Mouse (Mus musculus): Measurements from ENCODE around the gene Nktr. TPM values are rescaled to one million over a fixed set of nuclear protein-coding genes. Genes with fewer than 3 reads are reported as not detected.
A peak's percentile ranks its signal among the peaks of the same experiment; 100 is the strongest.

The Nktr gene
- polyA plus RNA-seq, 1 experiment from 2014 or later, result 62.0 TPM

- Histone ChIP-seq H3K9ac (no peak overlapping the region), H3K9me3 (no peaks in the 10 kb centered on the region), H3K27ac (no peak overlapping the region), H3K4me1 (peaks cover 31% of the 10 kb centered on the region), H3K27me3 (replicated peaks) (no peaks in the 10 kb centered on the region), H3K4me2 (no peak overlapping the region), H3K36me3 (peaks cover 14% of the 10 kb centered on the region; the same call in 1 of the 2 replicates), H3K4me3 (replicated peaks) (no peak overlapping the region)
- WGBS, result 63% methylated on average over 7 of the region's 7 CpGs
- ATAC-seq (ENCODE audit: insufficient read depth, low FRiP score, low read depth), result no peak
These were observed 10.2 kb upstream of the Nktr start for GRCm38 (mm10) chr9:121708506-121709486.

GRCm38 (mm10) chr9:121709898-121710583 lies 8.9 kb upstream of the Nktr start, which contains the start of gene Ss18l2:
Gene Ss18l2, plus strand, starts transcription at chr9:121710329.
- Histone ChIP-seq H3K9ac (peak within 1 kb of the TSS; percentile 99), H3K27me3 (replicated peaks) (no peaks in the 10 kb centered on the region), H3K36me3 (peaks cover 14% of the 10 kb centered on the region; the same call in 1 of the 2 replicates), H3K4me1 (peaks cover 25% of the 10 kb centered on the region), H3K4me2 (peak within 1 kb of the TSS; percentile 79), H3K9me3 (no peaks in the 10 kb centered on the region), H3K27ac (peak within 1 kb of the TSS; percentile 98), H3K4me3 (replicated peaks) (peak within 1 kb of the TSS; percentile 95)
- WGBS, result 3% methylated on average over 37 of the region's 37 CpGs
- ATAC-seq (ENCODE audit: insufficient read depth, low FRiP score, low read depth), result peak; percentile 98

GRCm38 (mm10) chr9:121710584-121710975 lies 8.4 kb upstream of the Nktr start:
- Histone ChIP-seq H3K9ac (peak overlapping the region; percentile 99), H3K27ac (peak overlapping the region; percentile 98), H3K36me3 (peaks cover 14% of the 10 kb centered on the region; the same call in 1 of the 2 replicates), H3K9me3 (no peaks in the 10 kb centered on the region), H3K4me3 (replicated peaks) (peak overlapping the region; percentile 95), H3K27me3 (replicated peaks) (no peaks in the 10 kb centered on the region), H3K4me2 (peak overlapping the region; percentile 79), H3K4me1 (peaks cover 19% of the 10 kb centered on the region)
- peak; percentile 34; the same call in 1 of the 2 replicates for ATAC-seq (ENCODE audit: insufficient read depth, low FRiP score, low read depth)
- WGBS, result 0% methylated on average over 18 of the region's 18 CpGs

- Histone ChIP-seq H3K27ac (no peak overlapping the region), H3K36me3 (peaks cover 14% of the 10 kb centered on the region; the same call in 1 of the 2 replicates), H3K4me2 (no peak overlapping the region), H3K4me1 (peaks cover 5% of the 10 kb centered on the region), H3K27me3 (replicated peaks) (no peaks in the 10 kb centered on the region), H3K9ac (no peak overlapping the region), H3K4me3 (replicated peaks) (no peak overlapping the region), H3K9me3 (no peaks in the 10 kb centered on the region)
- ATAC-seq (ENCODE audit: insufficient read depth, low FRiP score, low read depth), result no peak
- 78% methylated on average over 2 of the region's 2 CpGs for WGBS
These were observed 1.9 kb upstream of the Nktr start for GRCm38 (mm10) chr9:121717048-121717447.

- H3K9me3 ChIP-seq, result no peaks in the 10 kb centered on the region
- 0 out of 2 replicates have a peak, but pooled peaks cover 5% of the 10 kb centered on the region for H3K36me3 ChIP-seq
- peak overlapping the region; percentile 87 for H3K4me3 ChIP-seq (replicated peaks)
- peak overlapping the region; percentile 42 for H3K9ac ChIP-seq
- H3K27me3 ChIP-seq (replicated peaks), result no peaks in the 10 kb centered on the region
- peaks cover 3% of the 10 kb centered on the region for H3K4me1 ChIP-seq
- 65% methylated on average over 15 of the region's 15 CpGs for WGBS
- H3K27ac ChIP-seq, result peak overlapping the region; percentile 92
- no peak for ATAC-seq (ENCODE audit: insufficient read depth, low FRiP score, low read depth)
- peak overlapping the region; percentile 64 for H3K4me2 ChIP-seq
These were observed 781 bp upstream of the Nktr start for GRCm38 (mm10) chr9:121718070-121718705.

GRCm38 (mm10) chr9:121719347-121720331 lies 670 bp downstream of the Nktr start:
- peak overlapping the region; percentile 92 for H3K27ac ChIP-seq

GRCm38 (mm10) chr9:121740490-121740889 lies 21.5 kb downstream of the Nktr start:
- 89% methylated on average over 6 of the region's 6 CpGs for WGBS
- Histone ChIP-seq H3K27ac (no peak overlapping the region), H3K27me3 (replicated peaks) (no peaks in the 10 kb centered on the region), H3K4me3 (replicated peaks) (no peak overlapping the region), H3K4me2 (no peak overlapping the region), H3K9me3 (no peaks in the 10 kb centered on the region), H3K36me3 (peaks cover 31% of the 10 kb centered on the region), H3K9ac (no peak overlapping the region), H3K4me1 (no peaks in the 10 kb centered on the region)
- ATAC-seq (ENCODE audit: insufficient read depth, low FRiP score, low read depth), result no peak

More at GRCm38 (mm10) chr9:121719347-121720331, 670 bp downstream of the Nktr start:
- peak overlapping the region; percentile 94 for H3K9ac ChIP-seq
- H3K36me3 ChIP-seq, result no peaks in the 10 kb centered on the region
- peaks cover 3% of the 10 kb centered on the region for H3K4me1 ChIP-seq
- H3K4me3 ChIP-seq (replicated peaks), result peak overlapping the region; percentile 87
- under 1% methylated on average over 62 of the region's 87 CpGs for WGBS
- ATAC-seq (ENCODE audit: insufficient read depth, low FRiP score, low read depth), result peak; percentile 29; the same call in 1 of the 2 replicates
- no peaks in the 10 kb centered on the region for H3K27me3 ChIP-seq (replicated peaks)
- H3K9me3 ChIP-seq, result no peaks in the 10 kb centered on the region
- H3K4me2 ChIP-seq, result peak overlapping the region; percentile 88

- Histone ChIP-seq H3K27ac (no peak overlapping the region), H3K4me1 (no peaks in the 10 kb centered on the region), H3K27me3 (replicated peaks) (no peaks in the 10 kb centered on the region), H3K9ac (no peak overlapping the region), H3K4me2 (no peak overlapping the region), H3K36me3 (peaks cover 33% of the 10 kb centered on the region), H3K4me3 (replicated peaks) (no peak overlapping the region), H3K9me3 (no peaks in the 10 kb centered on the region)
- ATAC-seq (ENCODE audit: insufficient read depth, low FRiP score, low read depth), result no peak
- WGBS, result 94% methylated on average over 3 of the region's 3 CpGs
These were observed 22.2 kb downstream of the Nktr start for GRCm38 (mm10) chr9:121741168-121741567.

- no peak for ATAC-seq (ENCODE audit: insufficient read depth, low FRiP score, low read depth)
- 85% methylated on average over 8 of the region's 8 CpGs for WGBS
- Histone ChIP-seq H3K9ac (no peak overlapping the region), H3K27me3 (replicated peaks) (no peaks in the 10 kb centered on the region), H3K4me3 (replicated peaks) (no peak overlapping the region), H3K4me2 (no peak overlapping the region), H3K27ac (no peak overlapping the region), H3K4me1 (no peaks in the 10 kb centered on the region), H3K9me3 (no peaks in the 10 kb centered on the region), H3K36me3 (peaks cover 60% of the 10 kb centered on the region)
These were observed 25.1 kb downstream of the Nktr start for GRCm38 (mm10) chr9:121744051-121744450.

GRCm38 (mm10) chr9:121752774-121753173 lies 33.8 kb downstream of the Nktr start:
- Histone ChIP-seq H3K9me3 (no peaks in the 10 kb centered on the region), H3K9ac (no peak overlapping the region), H3K4me2 (no peak overlapping the region), H3K27me3 (replicated peaks) (no peaks in the 10 kb centered on the region), H3K27ac (no peak overlapping the region), H3K36me3 (peaks cover 71% of the 10 kb centered on the region), H3K4me1 (no peaks in the 10 kb centered on the region), H3K4me3 (replicated peaks) (no peak overlapping the region)
- ATAC-seq (ENCODE audit: insufficient read depth, low FRiP score, low read depth), result no peak
- 94% methylated on average over 9 of the region's 9 CpGs for WGBS

All from stomach, embryonic 15.5 days (tissue).